Comparison of ENCODE assay signal across 27 mouse cellular contexts in the genomic region with DNA sequence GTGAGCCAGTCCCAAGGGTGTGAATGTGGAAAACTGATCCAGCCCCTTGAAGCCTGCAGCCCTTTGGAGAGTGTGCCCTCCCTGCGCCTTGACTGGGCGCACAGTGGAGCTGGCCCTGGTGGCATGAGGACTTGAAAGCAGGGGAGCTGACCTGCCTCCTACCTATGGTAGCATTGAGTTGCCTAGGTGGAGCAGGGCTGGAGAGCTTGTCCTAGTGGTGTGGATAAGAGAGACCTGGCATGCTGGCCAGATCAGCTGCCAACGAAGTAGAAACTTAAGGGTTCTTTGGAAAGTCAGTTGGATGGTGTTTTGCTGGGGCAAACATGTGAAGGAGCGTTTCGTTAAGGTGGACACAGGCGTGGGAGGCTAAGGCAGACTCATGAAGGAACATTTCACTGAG.
DNase-seq lines count a peak whose midpoint lies in the region; ATAC-seq and TF ChIP-seq lines count a peak whose summit lies in the region.
"Had no signal": no experiment of that assay in that cellular context is flagged by ENCODE, and none has a peak within 500 bp of the region (broad histone marks: within the 10 kb centered on the region; RNA-seq: fewer than 3 reads in every experiment).

No protein-coding gene starts in this region.

- DNase-seq in forebrain, embryonic 14.5 days (ENCODE audit: low spot score): no peak
- DNase-seq in lung, adult 2 months: no peak
- DNase-seq in G1E (ENCODE audit: low spot score): no peak
- DNase-seq in lung, postnatal 0 days (ENCODE audit: low spot score): peak; percentile 53
- DNase-seq in ovary, postnatal 36 days (ENCODE audit: low spot score): no peak
- DNase-seq: adrenal gland, adult 8-10 months; adrenal gland, postnatal 25 days; B cell, adult 2 months; cerebellum, adult 18-20 months; cerebellum, adult 9-10 months; cerebellum, postnatal 14 days; gastrocnemius, postnatal 10 days; gastrocnemius, postnatal 36 days; heart, adult 11 months; heart, postnatal 10 days; heart, postnatal 4 days had no signal

- H3K27me3 ChIP-seq in forebrain, embryonic 16.5 days (replicated peaks; ENCODE audit: control insufficient read depth, insufficient read depth, low read length): no peaks in the 10 kb centered on the region
- H3K27me3 ChIP-seq in forebrain, embryonic 14.5 days (replicated peaks; ENCODE audit: control insufficient read depth, insufficient read depth, low read length): no peaks in the 10 kb centered on the region
- no peaks in the 10 kb centered on the region for H3K27me3 ChIP-seq in lung, embryonic 15.5 days
- H3K27me3 ChIP-seq in G1E (ENCODE audit: insufficient read depth, low read length): peaks cover 34% of the 10 kb centered on the region
- H3K27me3 ChIP-seq in lung, postnatal 0 days (replicated peaks; ENCODE audit: insufficient read depth, low read length): no peaks in the 10 kb centered on the region
- H3K27me3 ChIP-seq: forebrain, embryonic 12.5 days; heart, embryonic 12.5 days; heart, embryonic 15.5 days had no signal

- H3K9ac ChIP-seq in forebrain, embryonic 16.5 days (replicated peaks; ENCODE audit: low read depth, low read length): no peak overlapping the region
- H3K9ac ChIP-seq in forebrain, embryonic 14.5 days (ENCODE audit: low read length): no peak overlapping the region
- no peak overlapping the region for H3K9ac ChIP-seq in lung, embryonic 15.5 days
- no peak overlapping the region for H3K9ac ChIP-seq in lung, postnatal 0 days (replicated peaks; ENCODE audit: low read depth)
- H3K9ac ChIP-seq: forebrain, embryonic 12.5 days; heart, embryonic 12.5 days; heart, embryonic 15.5 days; hindbrain, embryonic 14.5 days had no signal

- H3K4me3 ChIP-seq in forebrain, embryonic 16.5 days (replicated peaks; ENCODE audit: low read length): no peak overlapping the region
- H3K4me3 ChIP-seq in forebrain, embryonic 14.5 days (ENCODE audit: low read depth, low read length): no peak overlapping the region
- no peak overlapping the region for H3K4me3 ChIP-seq in lung, embryonic 15.5 days
- H3K4me3 ChIP-seq in lung, adult 2 months (replicated peaks; ENCODE audit: extremely low read depth, low read depth, low read length): no peak overlapping the region
- peak overlapping the region; percentile 9; the same call in 1 of the 2 replicates for H3K4me3 ChIP-seq in G1E (ENCODE audit: low read depth, low read length)
- no peak overlapping the region for H3K4me3 ChIP-seq in lung, postnatal 0 days (ENCODE audit: low read depth, low read length)
- H3K4me3 ChIP-seq: forebrain, embryonic 12.5 days; heart, embryonic 12.5 days; heart, embryonic 15.5 days had no signal

- 95% methylated on average over 6 of the region's 6 CpGs for WGBS in forebrain, embryonic 16.5 days
- 94% methylated on average over 6 of the region's 6 CpGs for WGBS in forebrain, embryonic 14.5 days
- 77% methylated on average over 6 of the region's 6 CpGs for WGBS in lung, embryonic 15.5 days
- WGBS in lung, adult 2 months: 74% methylated on average over 6 of the region's 6 CpGs
- 65% methylated on average over 6 of the region's 6 CpGs for WGBS in lung, postnatal 0 days

- no peaks in the 10 kb centered on the region; the same call in 1 of the 2 replicates for H3K4me1 ChIP-seq in forebrain, embryonic 16.5 days (replicated peaks; ENCODE audit: control insufficient read depth, insufficient read depth, low read length)
- no peaks in the 10 kb centered on the region for H3K4me1 ChIP-seq in forebrain, embryonic 14.5 days (ENCODE audit: control insufficient read depth, insufficient read depth, low read length)
- H3K4me1 ChIP-seq in lung, embryonic 15.5 days: 0 out of 2 replicates have a peak, but pooled peaks cover 2% of the 10 kb centered on the region
- H3K4me1 ChIP-seq in lung, adult 2 months (ENCODE audit: control insufficient read depth, insufficient read depth, low read length): no peaks in the 10 kb centered on the region
- peaks cover 13% of the 10 kb centered on the region; the same call in 1 of the 2 replicates for H3K4me1 ChIP-seq in G1E (ENCODE audit: insufficient read depth, low read depth, low read length)
- H3K4me1 ChIP-seq in lung, postnatal 0 days (ENCODE audit: insufficient read depth, low read depth, low read length): no peaks in the 10 kb centered on the region
- H3K4me1 ChIP-seq: forebrain, embryonic 12.5 days; heart, embryonic 12.5 days had no signal

- H3K36me3 ChIP-seq in forebrain, embryonic 16.5 days (ENCODE audit: control insufficient read depth, insufficient read depth): no peaks in the 10 kb centered on the region
- no peaks in the 10 kb centered on the region for H3K36me3 ChIP-seq in forebrain, embryonic 14.5 days (ENCODE audit: control insufficient read depth, insufficient read depth, low read length)
- no peaks in the 10 kb centered on the region for H3K36me3 ChIP-seq in lung, embryonic 15.5 days
- H3K36me3 ChIP-seq in G1E (replicated peaks): no peaks in the 10 kb centered on the region
- no peaks in the 10 kb centered on the region for H3K36me3 ChIP-seq in lung, postnatal 0 days (ENCODE audit: insufficient read depth, low read length)
- H3K36me3 ChIP-seq: forebrain, embryonic 12.5 days; heart, embryonic 12.5 days; heart, embryonic 15.5 days had no signal

- no peak for TF ChIP-seq EP300 in lung, postnatal 0 days (IDR thresholded peaks at IDR 0.05)

- no peak overlapping the region for H3K4me2 ChIP-seq in forebrain, embryonic 16.5 days (ENCODE audit: low read length)
- no peak overlapping the region for H3K4me2 ChIP-seq in forebrain, embryonic 14.5 days (ENCODE audit: low read length)
- no peak overlapping the region for H3K4me2 ChIP-seq in lung, embryonic 15.5 days
- H3K4me2 ChIP-seq in lung, postnatal 0 days (replicated peaks; ENCODE audit: low read depth, low read length): no peak overlapping the region
- H3K4me2 ChIP-seq: forebrain, embryonic 12.5 days; heart, embryonic 12.5 days; heart, embryonic 15.5 days; hindbrain, embryonic 14.5 days had no signal

- ATAC-seq in forebrain, embryonic 16.5 days: 0 out of 2 replicates have a peak, but pooled peaks have one; percentile 5
- no peak for ATAC-seq in forebrain, embryonic 14.5 days
- ATAC-seq in lung, embryonic 15.5 days (ENCODE audit: borderline replicate concordance, extremely low read depth, low FRiP score, low TSS enrichment): 0 out of 2 replicates have a peak, but pooled peaks have one; percentile 33
- ATAC-seq in G1E (ENCODE audit: extremely low read depth, insufficient number of reproducible peaks, low FRiP score, poor library complexity, severe bottlenecking): no peak
- peak; percentile 82 for ATAC-seq in lung, postnatal 0 days
- no peak for ATAC-seq in granulocyte monocyte progenitor cell, adult 5-6 weeks (replicated peaks; ENCODE audit: poor library complexity, severe bottlenecking)
- ATAC-seq: activated CD4-positive, CD25-positive, alpha-beta regulatory T cell, adult 4 months; inflammation-experienced regulatory T-cells, adult 6 months; intestine, embryonic 16.5 days had no signal

- TF ChIP-seq POLR2A in lung, adult 2 months (IDR thresholded peaks at IDR 0.05; ENCODE audit: borderline replicate concordance, extremely low read depth, low read depth, low read length): no peak

- H3K27ac ChIP-seq in forebrain, embryonic 16.5 days (ENCODE audit: low read length): no peak overlapping the region
- H3K27ac ChIP-seq in forebrain, embryonic 14.5 days (ENCODE audit: low read depth, low read length): no peak overlapping the region
- no peak overlapping the region for H3K27ac ChIP-seq in lung, embryonic 15.5 days
- H3K27ac ChIP-seq in lung, postnatal 0 days (ENCODE audit: low read length): no peak overlapping the region
- H3K27ac ChIP-seq: forebrain, embryonic 12.5 days; heart, embryonic 15.5 days; hindbrain, embryonic 14.5 days; hindbrain, postnatal 0 days had no signal

- no peak for TF ChIP-seq CTCF in lung, adult 2 months (IDR thresholded peaks at IDR 0.05; ENCODE audit: insufficient read depth, low read length)
- TF ChIP-seq CTCF in G1E (IDR thresholded peaks at IDR 0.05; ENCODE audit: low read depth, low read length): no peak
- no peak for TF ChIP-seq CTCF in lung, postnatal 0 days (IDR thresholded peaks at IDR 0.05)

- no peaks in the 10 kb centered on the region for H3K9me3 ChIP-seq in forebrain, embryonic 16.5 days (ENCODE audit: control insufficient read depth, low read length)
- no peaks in the 10 kb centered on the region for H3K9me3 ChIP-seq in forebrain, embryonic 14.5 days (replicated peaks; ENCODE audit: control insufficient read depth, low read length)
- H3K9me3 ChIP-seq in lung, embryonic 15.5 days: no peaks in the 10 kb centered on the region
- H3K9me3 ChIP-seq in G1E (replicated peaks): no peaks in the 10 kb centered on the region
- no peaks in the 10 kb centered on the region for H3K9me3 ChIP-seq in lung, postnatal 0 days (ENCODE audit: low read length)
- H3K9me3 ChIP-seq: heart, embryonic 15.5 days had no signal

Comparison
In these comparisons a context has a peak if more than half of its experiments do, and no peak if none do; other contexts are left out.
1. ATAC-seq: peak in forebrain, embryonic 16.5 days (single experiment), lung, embryonic 15.5 days (single experiment) and lung, postnatal 0 days (single experiment); none in forebrain, embryonic 14.5 days (single experiment), G1E (single experiment) and granulocyte monocyte progenitor cell, adult 5-6 weeks (single experiment).